Mouse (Mus musculus) heart, postnatal 0 days (tissue): ENCODE measurements at regions not wholly inside any gene's neighbourhood (a gene's known extent, or its start where the extent isn't known, plus 50 kb on each side); places are given as distances from the start of the nearest gene placed in this dataset.

Source experiments
- CTCF ChIP-seq: IDR thresholded peaks from 2 replicates; pipeline ENCODE4 v1.5.1; 2016; ENCODE audit warnings: antibody characterized with exemption, control low read depth, low read depth
- EP300 ChIP-seq: IDR thresholded peaks from 2 replicates; pipeline ENCODE4 v1.6.1; 2016; ENCODE audit warnings: antibody characterized with exemption, low read depth

DNA sequence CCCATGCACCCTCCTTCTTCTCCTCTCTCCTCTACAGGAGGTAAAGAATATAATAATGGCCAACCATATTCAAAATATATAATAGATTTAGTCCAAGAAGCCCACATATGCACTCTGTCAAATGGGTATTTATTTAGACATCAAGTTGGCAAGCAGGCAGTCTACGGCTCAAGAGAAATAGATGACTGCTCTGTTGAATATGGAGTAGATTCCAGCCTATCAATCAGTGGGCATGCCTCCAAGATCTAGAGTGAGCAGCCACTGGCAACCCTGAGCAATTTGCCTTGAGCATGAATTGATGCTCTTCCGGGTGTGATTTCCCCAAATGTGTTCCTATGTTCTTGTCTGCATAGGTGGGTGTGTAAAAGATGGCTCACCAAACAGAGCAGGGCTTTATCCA, 141.5 kb upstream of the Gm26657 start:
- TF ChIP-seq CTCF (no peak), EP300 (no peak)
